Mouse (Mus musculus) brain, embryonic 14.5 days (tissue): Measurements from ENCODE around the gene Atf5.

ENCODE experiments used
- CTCF ChIP-seq: fragments of 200-500 bp; IDR thresholded peaks from 2 replicates; pipeline ENCODE4 v1.5.1; 2012; ENCODE audit warnings: inconsistent platforms, mild to moderate bottlenecking, moderate library complexity, borderline replicate concordance; ENCODE audit not compliant: insufficient read depth, insufficient read length; ENCODE audit errors: extremely low read depth
- POLR2A ChIP-seq: fragments of 200-500 bp; IDR thresholded peaks from 2 replicates; pipeline ENCODE4 v1.6.1; 2012; ENCODE audit warnings: mild to moderate bottlenecking, inconsistent platforms, borderline replicate concordance; ENCODE audit not compliant: poor library complexity, insufficient read depth, insufficient read length, severe bottlenecking; ENCODE audit errors: extremely low read depth

DNA sequence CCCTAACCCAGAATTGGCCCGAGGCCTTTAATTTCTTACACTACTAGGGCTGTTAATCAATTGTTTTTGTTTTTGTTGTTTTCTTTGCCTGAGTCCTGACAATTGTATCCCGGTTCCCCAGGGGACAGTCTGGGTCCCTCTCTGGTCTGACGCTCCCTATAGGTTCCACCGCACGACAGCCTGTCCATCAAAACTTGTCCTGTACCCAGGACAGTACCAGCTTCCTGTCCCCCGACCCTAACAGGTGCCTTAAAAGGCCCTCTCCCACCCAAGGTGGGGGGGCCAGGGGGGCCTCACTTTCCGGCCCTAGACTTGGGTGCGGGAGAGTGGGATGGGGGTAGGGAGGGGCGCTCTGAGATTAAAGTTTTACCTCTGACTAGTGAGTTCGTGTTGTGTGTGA is 38.6 kb upstream of the Atf5 start:
- TF ChIP-seq CTCF (no peak), POLR2A (no peak)
